Mouse (Mus musculus): ENCODE measurements around the gene Wwox. TPM values are rescaled to one million over a fixed set of nuclear protein-coding genes. Genes with fewer than 3 reads are reported as not detected.

Wwox gene
- polyA plus RNA-seq, 1 experiment: 13.5 TPM

- 46% methylated on average over 9 of the region's 9 CpGs for WGBS
- Histone ChIP-seq H3K27ac (ENCODE audit: control insufficient read depth, insufficient read depth, low read depth, low read length, poor library complexity) (no peak overlapping the region), H3K4me1 (ENCODE audit: control insufficient read depth, insufficient read depth, low read length) (no peaks in the 10 kb centered on the region), H3K4me3 (replicated peaks; ENCODE audit: control insufficient read depth, low read depth, low read length) (no peak overlapping the region)
- TF ChIP-seq POLR2A (IDR thresholded peaks at IDR 0.05; ENCODE audit: borderline replicate concordance, control insufficient read depth, low read depth, low read length) (no peak), CTCF (IDR thresholded peaks at IDR 0.05; ENCODE audit: control insufficient read depth, insufficient read depth, low read length) (no peak)
Observed at GRCm38 (mm10) chr8:115009897-115010768, 570.7 kb downstream of the Wwox start.

GRCm38 (mm10) chr8:115010769-115011073 lies 571.3 kb downstream of the Wwox start:
- Histone ChIP-seq H3K4me3 (replicated peaks; ENCODE audit: control insufficient read depth, low read depth, low read length) (no peak overlapping the region), H3K4me1 (ENCODE audit: control insufficient read depth, insufficient read depth, low read length) (no peaks in the 10 kb centered on the region), H3K27ac (ENCODE audit: control insufficient read depth, insufficient read depth, low read depth, low read length, poor library complexity) (no peak overlapping the region)
- WGBS: 51% methylated on average over 9 of the region's 9 CpGs
- no peak for TF ChIP-seq POLR2A (IDR thresholded peaks at IDR 0.05; ENCODE audit: borderline replicate concordance, control insufficient read depth, low read depth, low read length)
- no peak for TF ChIP-seq CTCF (IDR thresholded peaks at IDR 0.05; ENCODE audit: control insufficient read depth, insufficient read depth, low read length)

GRCm38 (mm10) chr8:115019661-115020060 lies 580.2 kb downstream of the Wwox start:
- no peak overlapping the region for H3K4me3 ChIP-seq (replicated peaks; ENCODE audit: control insufficient read depth, low read depth, low read length)
- TF ChIP-seq POLR2A (IDR thresholded peaks at IDR 0.05; ENCODE audit: borderline replicate concordance, control insufficient read depth, low read depth, low read length) (no peak), CTCF (IDR thresholded peaks at IDR 0.05; ENCODE audit: control insufficient read depth, insufficient read depth, low read length) (no peak)
- 73% methylated on average over 15 of the region's 15 CpGs for WGBS

DNA sequence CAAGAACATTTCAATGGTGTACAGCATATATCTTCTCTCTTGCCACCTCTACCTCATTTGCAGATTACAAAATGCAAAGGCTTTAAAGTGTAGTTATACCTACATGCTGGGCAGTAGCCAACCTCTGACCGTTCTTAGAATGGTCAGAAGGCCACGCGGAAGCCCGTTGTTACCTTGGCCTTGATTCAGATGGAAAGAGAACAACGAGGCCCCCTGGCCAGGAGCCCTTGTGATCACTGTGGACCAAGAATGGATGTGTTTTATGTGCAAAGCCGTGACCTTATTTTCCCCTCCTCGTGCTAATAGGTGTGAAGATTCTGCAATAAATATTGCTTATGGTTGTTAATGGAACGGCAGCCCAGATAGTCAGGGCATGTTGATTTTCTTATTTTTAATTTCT lies 582.3 kb downstream of the Wwox start:
- H3K4me1 ChIP-seq (ENCODE audit: control insufficient read depth, insufficient read depth, low read length): no peaks in the 10 kb centered on the region
- TF ChIP-seq POLR2A (IDR thresholded peaks at IDR 0.05; ENCODE audit: borderline replicate concordance, control insufficient read depth, low read depth, low read length) (no peak), CTCF (IDR thresholded peaks at IDR 0.05; ENCODE audit: control insufficient read depth, insufficient read depth, low read length) (no peak)
- H3K27ac ChIP-seq (ENCODE audit: control insufficient read depth, insufficient read depth, low read depth, low read length, poor library complexity): no peak overlapping the region
- H3K4me3 ChIP-seq (replicated peaks; ENCODE audit: control insufficient read depth, low read depth, low read length): no peak overlapping the region
- 83% methylated on average over 8 of the region's 8 CpGs for WGBS

More at GRCm38 (mm10) chr8:115019661-115020060, 580.2 kb downstream of the Wwox start:
- Histone ChIP-seq H3K4me1 (ENCODE audit: control insufficient read depth, insufficient read depth, low read length) (no peaks in the 10 kb centered on the region), H3K27ac (ENCODE audit: control insufficient read depth, insufficient read depth, low read depth, low read length, poor library complexity) (no peak overlapping the region)

GRCm38 (mm10) chr8:115024062-115024461 lies 584.6 kb downstream of the Wwox start:
- no peak for TF ChIP-seq CTCF (IDR thresholded peaks at IDR 0.05; ENCODE audit: control insufficient read depth, insufficient read depth, low read length)
- no peak for TF ChIP-seq POLR2A (IDR thresholded peaks at IDR 0.05; ENCODE audit: borderline replicate concordance, control insufficient read depth, low read depth, low read length)
- H3K4me3 ChIP-seq (replicated peaks; ENCODE audit: control insufficient read depth, low read depth, low read length): no peak overlapping the region
- no peak overlapping the region for H3K27ac ChIP-seq (ENCODE audit: control insufficient read depth, insufficient read depth, low read depth, low read length, poor library complexity)
- no peaks in the 10 kb centered on the region for H3K4me1 ChIP-seq (ENCODE audit: control insufficient read depth, insufficient read depth, low read length)
- 71% methylated on average over 4 of the region's 4 CpGs for WGBS

DNA sequence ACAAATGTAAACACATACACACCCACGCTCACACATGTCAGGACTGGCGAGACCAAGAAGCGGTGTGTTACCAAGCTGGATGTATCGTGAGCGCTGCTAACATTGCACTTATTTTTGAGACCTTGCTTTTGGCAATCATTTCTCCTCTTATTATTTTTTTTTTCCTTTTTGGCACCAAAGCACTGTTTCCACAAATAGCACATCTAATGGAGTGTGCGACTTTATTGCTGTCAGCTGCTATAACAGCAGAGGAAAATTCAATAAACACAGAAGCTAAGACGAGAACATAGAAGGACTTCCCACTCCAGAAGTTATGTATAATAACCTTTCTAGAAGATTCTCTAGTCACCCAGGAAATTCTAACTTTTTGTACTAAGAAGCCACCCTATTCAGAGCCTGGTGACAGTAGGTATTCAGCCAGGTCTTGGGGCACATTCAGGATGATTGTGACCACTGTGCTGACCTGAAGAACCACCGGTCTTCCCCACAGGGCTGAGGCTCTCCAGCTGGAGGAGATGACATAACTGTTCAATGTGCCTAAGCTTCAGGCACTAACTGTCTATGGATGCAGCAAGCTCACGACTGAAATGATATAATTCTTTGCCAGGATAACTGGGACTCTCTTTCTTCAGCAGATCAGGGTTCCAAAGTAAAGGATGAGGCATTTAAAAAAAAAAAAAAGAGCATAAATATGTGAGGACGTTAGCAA lies 586.1 kb downstream of the Wwox start:
- WGBS: 85% methylated on average over 10 of the region's 10 CpGs

GRCm38 (mm10) chr8:115026201-115026600 lies 586.7 kb downstream of the Wwox start:
- no peak overlapping the region for H3K4me3 ChIP-seq (replicated peaks; ENCODE audit: control insufficient read depth, low read depth, low read length)
- no peaks in the 10 kb centered on the region for H3K4me1 ChIP-seq (ENCODE audit: control insufficient read depth, insufficient read depth, low read length)
- H3K27ac ChIP-seq (ENCODE audit: control insufficient read depth, insufficient read depth, low read depth, low read length, poor library complexity): no peak overlapping the region
- TF ChIP-seq CTCF (IDR thresholded peaks at IDR 0.05; ENCODE audit: control insufficient read depth, insufficient read depth, low read length): no peak
- no peak for TF ChIP-seq POLR2A (IDR thresholded peaks at IDR 0.05; ENCODE audit: borderline replicate concordance, control insufficient read depth, low read depth, low read length)
- 86% methylated on average over 7 of the region's 7 CpGs for WGBS

More for the DNA sequence above, 586.1 kb downstream of the Wwox start:
- no peak overlapping the region for H3K27ac ChIP-seq (ENCODE audit: control insufficient read depth, insufficient read depth, low read depth, low read length, poor library complexity)
- no peaks in the 10 kb centered on the region for H3K4me1 ChIP-seq (ENCODE audit: control insufficient read depth, insufficient read depth, low read length)
- H3K4me3 ChIP-seq (replicated peaks; ENCODE audit: control insufficient read depth, low read depth, low read length): no peak overlapping the region
- TF ChIP-seq POLR2A (IDR thresholded peaks at IDR 0.05; ENCODE audit: borderline replicate concordance, control insufficient read depth, low read depth, low read length) (no peak), CTCF (IDR thresholded peaks at IDR 0.05; ENCODE audit: control insufficient read depth, insufficient read depth, low read length) (no peak)

GRCm38 (mm10) chr8:115033194-115033593 lies 593.7 kb downstream of the Wwox start:
- no peak overlapping the region for H3K4me3 ChIP-seq (replicated peaks; ENCODE audit: control insufficient read depth, low read depth, low read length)
- 79% methylated on average over 1 of the region's 1 CpGs for WGBS
- TF ChIP-seq CTCF (IDR thresholded peaks at IDR 0.05; ENCODE audit: control insufficient read depth, insufficient read depth, low read length) (no peak), POLR2A (IDR thresholded peaks at IDR 0.05; ENCODE audit: borderline replicate concordance, control insufficient read depth, low read depth, low read length) (no peak)
- no peaks in the 10 kb centered on the region; the same call in 1 of the 2 replicates for H3K4me1 ChIP-seq (ENCODE audit: control insufficient read depth, insufficient read depth, low read length)
- no peak overlapping the region for H3K27ac ChIP-seq (ENCODE audit: control insufficient read depth, insufficient read depth, low read depth, low read length, poor library complexity)
